In the genomic region with DNA sequence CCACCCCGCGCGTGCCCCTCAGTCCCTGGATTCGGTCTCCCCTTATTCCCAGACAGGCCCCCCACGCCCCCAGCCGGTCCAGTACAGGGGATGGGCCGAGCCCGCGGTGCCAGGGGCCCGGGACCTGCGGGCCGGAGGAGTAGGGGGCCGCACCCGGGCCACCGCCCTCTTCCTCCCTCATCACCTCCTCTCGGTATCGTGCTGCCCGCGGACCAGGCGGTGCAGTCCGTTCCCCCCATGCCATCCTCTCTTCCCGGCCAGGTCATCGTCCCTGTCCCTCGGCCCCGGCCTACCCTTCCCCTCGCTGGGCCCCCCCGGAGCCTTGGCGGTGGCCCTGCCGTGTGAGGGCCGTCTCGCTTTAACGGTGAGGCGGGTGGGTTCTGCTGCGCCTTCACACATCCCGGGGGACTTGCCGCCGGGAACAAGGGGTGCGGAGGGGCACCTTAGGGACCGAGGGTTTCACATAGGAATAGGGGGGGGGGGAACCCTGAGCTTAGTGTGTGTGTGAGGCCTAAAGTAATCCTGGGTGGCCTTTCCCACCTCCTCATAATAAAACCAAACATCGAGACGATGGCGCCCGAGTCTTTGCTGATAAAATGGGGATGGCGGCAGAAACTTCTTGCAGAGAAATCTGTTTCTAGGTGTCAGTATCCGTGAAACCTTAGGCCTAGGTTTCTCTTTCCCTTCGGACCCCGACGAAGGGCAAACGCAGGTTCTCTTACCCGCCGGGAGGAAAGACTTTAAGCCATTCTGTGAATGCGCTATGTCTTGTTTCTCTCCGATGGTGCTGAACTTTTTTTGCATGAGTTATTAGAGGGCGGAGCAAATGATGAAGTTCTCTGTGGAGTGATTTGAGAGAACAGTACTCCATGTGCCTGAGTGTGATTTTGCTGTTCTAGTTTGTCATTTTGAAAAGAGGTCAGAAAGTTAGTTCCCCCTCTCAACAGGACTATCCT, we compare ENCODE assay signal across 8 mouse cellular contexts. TPM values are rescaled to one million over a fixed set of nuclear protein-coding genes. Genes with fewer than 3 reads are reported as not detected.
DNase-seq lines count a peak whose midpoint lies in the region; ATAC-seq lines count a peak whose summit lies in the region.

No protein-coding gene starts in this region.

- H3K9me3 ChIP-seq in embryonic facial prominence, embryonic 14.5 days (ENCODE audit: control insufficient read depth, low read length): no peaks in the 10 kb centered on the region
- no peaks in the 10 kb centered on the region for H3K9me3 ChIP-seq in liver, embryonic 12.5 days (replicated peaks)
- H3K9me3 ChIP-seq in stomach, embryonic 15.5 days: no peaks in the 10 kb centered on the region

- peak overlapping the region; percentile 96 for H3K9ac ChIP-seq in embryonic facial prominence, embryonic 14.5 days (ENCODE audit: low read depth, low read length)
- peak overlapping the region; percentile 97 for H3K9ac ChIP-seq in liver, embryonic 12.5 days
- H3K9ac ChIP-seq in stomach, embryonic 15.5 days: peak overlapping the region; percentile 98

- no peaks in the 10 kb centered on the region for H3K27me3 ChIP-seq in embryonic facial prominence, embryonic 14.5 days (replicated peaks; ENCODE audit: control insufficient read depth, insufficient read depth, low read length)
- no peaks in the 10 kb centered on the region for H3K27me3 ChIP-seq in liver, embryonic 12.5 days (replicated peaks)
- H3K27me3 ChIP-seq in stomach, embryonic 15.5 days (replicated peaks): no peaks in the 10 kb centered on the region

- peak overlapping the region; percentile 61 for H3K4me3 ChIP-seq in embryonic facial prominence, embryonic 14.5 days (ENCODE audit: low read depth, low read length)
- peak overlapping the region; percentile 86 for H3K4me3 ChIP-seq in liver, embryonic 12.5 days
- H3K4me3 ChIP-seq in stomach, embryonic 15.5 days (replicated peaks): peak overlapping the region; percentile 100

- peak; percentile 65 for ATAC-seq in embryonic facial prominence, embryonic 14.5 days (ENCODE audit: low read depth)
- ATAC-seq in liver, embryonic 12.5 days: peak; percentile 74
- ATAC-seq in stomach, embryonic 15.5 days (ENCODE audit: insufficient read depth, low FRiP score, low read depth): peak; percentile 54

- no peaks in the 10 kb centered on the region for H3K36me3 ChIP-seq in embryonic facial prominence, embryonic 14.5 days (ENCODE audit: control insufficient read depth, insufficient read depth, low read length)
- H3K36me3 ChIP-seq in liver, embryonic 12.5 days: no peaks in the 10 kb centered on the region
- H3K36me3 ChIP-seq in stomach, embryonic 15.5 days: no peaks in the 10 kb centered on the region

- no peaks in the 10 kb centered on the region; the same call in 1 of the 2 replicates for H3K4me1 ChIP-seq in embryonic facial prominence, embryonic 14.5 days (ENCODE audit: control insufficient read depth, insufficient read depth, low read length)
- peaks cover 44% of the 10 kb centered on the region for H3K4me1 ChIP-seq in liver, embryonic 12.5 days
- H3K4me1 ChIP-seq in stomach, embryonic 15.5 days: no peaks in the 10 kb centered on the region; the same call in 1 of the 2 replicates

- H3K4me2 ChIP-seq in embryonic facial prominence, embryonic 14.5 days (ENCODE audit: low read depth, low read length): peak overlapping the region; percentile 53
- H3K4me2 ChIP-seq in liver, embryonic 12.5 days: peak overlapping the region; percentile 80
- peak overlapping the region; percentile 55 for H3K4me2 ChIP-seq in stomach, embryonic 15.5 days

- H3K27ac ChIP-seq in embryonic facial prominence, embryonic 14.5 days (replicated peaks; ENCODE audit: low read depth, low read length): peak overlapping the region; percentile 95
- H3K27ac ChIP-seq in liver, embryonic 12.5 days: peak overlapping the region; percentile 95
- peak overlapping the region; percentile 97 for H3K27ac ChIP-seq in stomach, embryonic 15.5 days

- DNase-seq in B cell, adult 2 months: peak; percentile 64 to 65
- DNase-seq in adrenal gland, adult 8-10 months: peak; percentile 43
- DNase-seq in embryonic facial prominence, embryonic 14.5 days (ENCODE audit: low spot score): peak; percentile 84
- DNase-seq in heart, adult 9 months (ENCODE audit: low spot score in 2 of 2): peak; percentile 46 to 47
- DNase-seq in kidney, adult 9 months: peak; percentile 70
- DNase-seq in naive thymus-derived CD4-positive, alpha-beta T cell, adult 2 months (ENCODE audit: low read depth): peak; percentile 70

- under 1% methylated on average over 35 of the region's 54 CpGs for WGBS in embryonic facial prominence, embryonic 14.5 days
- WGBS in liver, embryonic 12.5 days (ENCODE audit: insufficient replicate concordance): under 1% methylated on average over 45 of the region's 54 CpGs
- WGBS in stomach, embryonic 15.5 days: under 1% methylated on average over 48 of the region's 54 CpGs

RNA-seq across cellular contexts. Expression of gene Ubxn7, which starts 0.8 kb away (rescaled TPM):
- 10 to 100 TPM; 58.8 to 79.6 (median 69.9) TPM for total RNA-seq in adrenal gland, adult 8-10 months (2022)
- polyA plus RNA-seq in embryonic facial prominence, embryonic 14.5 days (2014; fragmentation: Nextera tagmentation; extraction: Ambion mirVana): 21.1 and 23.7 TPM in 2 replicates
- polyA plus RNA-seq in liver, embryonic 12.5 days (2016; fragmentation: Nextera tagmentation; extraction: Ambion mirVana): 10.9 and 11.0 TPM in 2 replicates
- polyA plus RNA-seq in stomach, embryonic 15.5 days (2015; fragmentation: Nextera tagmentation; extraction: Ambion mirVana): 20.6 and 22.3 TPM in 2 replicates

RNA-seq across cellular contexts. Expression of gene Rnf168, which starts 55.6 kb away (rescaled TPM):
- total RNA-seq in adrenal gland, adult 8-10 months (2022): 10 to 100 TPM; 24.5 to 30.2 (median 26.0) TPM
- polyA plus RNA-seq in embryonic facial prominence, embryonic 14.5 days (2014; fragmentation: Nextera tagmentation; extraction: Ambion mirVana): 22.0 and 23.4 TPM in 2 replicates
- polyA plus RNA-seq in liver, embryonic 12.5 days (2016; fragmentation: Nextera tagmentation; extraction: Ambion mirVana): 24.7 and 25.1 TPM in 2 replicates
- 32.6 and 33.6 TPM in 2 replicates for polyA plus RNA-seq in stomach, embryonic 15.5 days (2015; fragmentation: Nextera tagmentation; extraction: Ambion mirVana)

Comparison
In these comparisons a context has a peak if more than half of its experiments do, and no peak if none do; other contexts are left out.
1. Peak in every context shown above with its lines: DNase-seq, ATAC-seq, H3K4me3 ChIP-seq and H3K27ac ChIP-seq.